Mouse (Mus musculus): ENCODE data around the gene Vps50. TPM values are rescaled to one million over a fixed set of nuclear protein-coding genes. Genes with fewer than 3 reads are reported as not detected.
"Not testable (repeated sequence)": the region's sequence is repeated elsewhere in the genome, so short reads cannot be mapped to it uniquely, and the experiment has no call there.

Gene Vps50
- polyA plus RNA-seq, 1 experiment, result 6.3 TPM

DNA sequence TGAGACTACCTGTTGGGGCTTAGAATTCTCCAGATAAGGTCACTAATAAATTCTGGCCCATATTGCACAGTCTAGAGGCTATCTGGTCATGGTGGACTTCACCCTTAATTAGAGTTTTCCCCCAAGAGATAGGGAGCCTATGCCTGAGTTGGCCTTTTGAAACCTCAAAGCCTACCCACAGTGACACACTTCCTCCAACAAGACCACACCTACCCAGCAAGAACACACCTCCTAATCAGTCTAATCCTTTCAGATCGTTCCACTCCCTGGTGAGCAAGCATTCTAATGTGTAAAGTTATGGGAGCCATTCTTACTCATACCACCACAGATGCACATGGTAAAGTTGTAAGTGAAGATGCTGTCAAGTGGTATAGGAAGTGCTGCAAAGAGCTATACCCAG, 37.9 kb downstream of the Vps50 start:
- Histone ChIP-seq H3ac (ENCODE audit: control insufficient read depth, insufficient read length, low read depth) (no peak overlapping the region), H3K79me3 (ENCODE audit: low read depth) (no peaks in the 10 kb centered on the region), H3K27me3 (ENCODE audit: control insufficient read depth, insufficient read depth, insufficient read length) (no peaks in the 10 kb centered on the region), H3K79me2 (ENCODE audit: control insufficient read depth, insufficient read depth) (no peaks in the 10 kb centered on the region), H3K36me3 (ENCODE audit: control insufficient read depth, insufficient read depth) (peaks cover 32% of the 10 kb centered on the region), H3K4me3 (ENCODE audit: insufficient read depth, poor library complexity, severe bottlenecking) (no peak overlapping the region)
- TF ChIP-seq MYOG (IDR thresholded peaks at IDR 0.05; ENCODE audit: control insufficient read depth, extremely low read depth, insufficient read length) (no peak), USF1 (IDR thresholded peaks at IDR 0.05; ENCODE audit: low read depth) (no peak), CEBPB (IDR thresholded peaks at IDR 0.05; ENCODE audit: low read depth) (no peak), FOSL1 (IDR thresholded peaks at IDR 0.05; ENCODE audit: insufficient read depth, low read length, poor library complexity, severe bottlenecking) (no peak), CTCF (IDR thresholded peaks at IDR 0.05; ENCODE audit: control insufficient read depth, insufficient read depth, insufficient read length) (no peak), MAX (IDR thresholded peaks at IDR 0.05) (no peak), MYOD1 (IDR thresholded peaks at IDR 0.05; ENCODE audit: control insufficient read depth, insufficient read length, low read depth) (no peak)

DNA sequence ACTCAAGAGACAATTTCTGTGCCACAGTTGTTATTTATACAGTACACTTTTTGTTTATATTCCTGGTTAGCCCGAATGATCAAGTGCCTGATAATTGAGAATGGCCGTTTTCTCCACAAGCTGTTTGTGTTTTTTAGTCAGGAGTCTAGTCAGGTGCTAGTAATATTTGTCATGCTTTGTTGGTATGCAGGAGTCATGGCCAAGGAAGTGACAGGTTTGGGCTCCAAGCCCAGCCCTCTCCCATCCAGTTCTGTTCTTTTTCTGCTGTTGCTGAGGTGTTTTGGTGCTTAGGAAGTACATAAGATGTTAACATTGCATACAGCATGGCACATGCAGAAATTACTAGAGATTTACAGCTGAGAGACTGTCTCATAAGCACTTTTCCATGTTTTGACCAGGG, 41.3 kb downstream of the Vps50 start:
- Histone ChIP-seq H3K27me3 (ENCODE audit: control insufficient read depth, insufficient read depth, insufficient read length) (no peaks in the 10 kb centered on the region), H3K36me3 (ENCODE audit: control insufficient read depth, insufficient read depth) (peaks cover 23% of the 10 kb centered on the region), H3ac (ENCODE audit: control insufficient read depth, insufficient read length, low read depth) (no peak overlapping the region), H3K4me3 (ENCODE audit: insufficient read depth, poor library complexity, severe bottlenecking) (no peak overlapping the region), H3K79me3 (ENCODE audit: low read depth) (no peaks in the 10 kb centered on the region), H3K79me2 (ENCODE audit: control insufficient read depth, insufficient read depth) (no peaks in the 10 kb centered on the region)
- TF ChIP-seq MYOG (IDR thresholded peaks at IDR 0.05; ENCODE audit: control insufficient read depth, extremely low read depth, insufficient read length) (no peak), FOSL1 (IDR thresholded peaks at IDR 0.05; ENCODE audit: insufficient read depth, low read length, poor library complexity, severe bottlenecking) (no peak), USF1 (IDR thresholded peaks at IDR 0.05; ENCODE audit: low read depth) (no peak), MAX (IDR thresholded peaks at IDR 0.05) (no peak), CTCF (IDR thresholded peaks at IDR 0.05; ENCODE audit: control insufficient read depth, insufficient read depth, insufficient read length) (no peak), MYOD1 (IDR thresholded peaks at IDR 0.05; ENCODE audit: control insufficient read depth, insufficient read length, low read depth) (no peak), CEBPB (IDR thresholded peaks at IDR 0.05; ENCODE audit: low read depth) (no peak)

DNA sequence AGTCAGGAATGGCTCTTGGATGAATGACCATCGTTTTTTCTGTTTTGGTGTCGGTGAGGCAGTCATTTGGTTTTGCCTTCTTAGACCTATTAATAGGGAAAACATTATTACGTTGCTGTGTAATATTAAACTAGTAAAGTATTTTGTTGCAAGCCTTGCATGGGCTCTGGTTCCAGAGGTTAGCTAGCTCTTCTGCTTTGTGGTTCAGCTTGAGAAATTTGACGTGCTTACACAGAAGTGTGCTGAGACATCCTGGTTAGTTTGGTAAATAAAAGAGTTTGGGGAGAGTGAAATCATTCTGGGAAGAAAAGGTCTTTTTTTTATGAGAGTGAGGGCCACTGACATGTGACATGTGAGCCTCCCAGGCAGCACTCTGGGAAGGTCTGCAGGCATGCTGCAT, 45.7 kb downstream of the Vps50 start:
- Histone ChIP-seq H3ac (ENCODE audit: control insufficient read depth, insufficient read length, low read depth) (no peak overlapping the region), H3K79me3 (ENCODE audit: low read depth) (no peaks in the 10 kb centered on the region), H3K79me2 (ENCODE audit: control insufficient read depth, insufficient read depth) (no peaks in the 10 kb centered on the region), H3K4me3 (ENCODE audit: insufficient read depth, poor library complexity, severe bottlenecking) (no peak overlapping the region), H3K36me3 (ENCODE audit: control insufficient read depth, insufficient read depth) (peaks cover 24% of the 10 kb centered on the region), H3K27me3 (ENCODE audit: control insufficient read depth, insufficient read depth, insufficient read length) (no peaks in the 10 kb centered on the region)
- TF ChIP-seq FOSL1 (IDR thresholded peaks at IDR 0.05; ENCODE audit: insufficient read depth, low read length, poor library complexity, severe bottlenecking) (no peak), USF1 (IDR thresholded peaks at IDR 0.05; ENCODE audit: low read depth) (no peak), CTCF (IDR thresholded peaks at IDR 0.05; ENCODE audit: control insufficient read depth, insufficient read depth, insufficient read length) (no peak), MAX (IDR thresholded peaks at IDR 0.05) (no peak), MYOD1 (IDR thresholded peaks at IDR 0.05; ENCODE audit: control insufficient read depth, insufficient read length, low read depth) (no peak), MYOG (IDR thresholded peaks at IDR 0.05; ENCODE audit: control insufficient read depth, extremely low read depth, insufficient read length) (no peak), CEBPB (IDR thresholded peaks at IDR 0.05; ENCODE audit: low read depth) (no peak)

DNA sequence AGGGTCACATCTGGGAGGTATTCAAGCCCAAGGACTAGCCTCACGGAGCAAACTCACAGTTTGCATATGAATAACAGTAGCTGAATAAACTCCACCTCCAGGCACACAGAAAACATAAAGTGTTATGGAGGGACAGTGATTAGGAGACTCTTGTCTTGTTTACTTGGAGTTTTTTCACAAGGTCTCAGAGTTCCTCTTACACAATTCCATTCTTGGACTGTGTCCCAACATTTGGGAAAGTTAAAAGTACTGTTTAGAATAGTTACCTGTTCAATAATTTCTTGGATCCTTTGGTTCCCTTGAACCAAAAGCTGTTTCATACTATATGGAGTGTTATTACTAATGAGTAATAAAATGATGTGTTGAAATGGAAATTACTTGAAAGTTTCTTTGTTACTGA, 46.8 kb downstream of the Vps50 start:
- no peaks in the 10 kb centered on the region for H3K79me2 ChIP-seq (ENCODE audit: control insufficient read depth, insufficient read depth)
- H3K79me3 ChIP-seq (ENCODE audit: low read depth), result no peaks in the 10 kb centered on the region
- no peaks in the 10 kb centered on the region for H3K27me3 ChIP-seq (ENCODE audit: control insufficient read depth, insufficient read depth, insufficient read length)
- no peak for TF ChIP-seq FOSL1 (IDR thresholded peaks at IDR 0.05; ENCODE audit: insufficient read depth, low read length, poor library complexity, severe bottlenecking)
- TF ChIP-seq CTCF (IDR thresholded peaks at IDR 0.05; ENCODE audit: control insufficient read depth, insufficient read depth, insufficient read length), result no peak
- no peak for TF ChIP-seq MYOG (IDR thresholded peaks at IDR 0.05; ENCODE audit: control insufficient read depth, extremely low read depth, insufficient read length)
- no peak for TF ChIP-seq MYOD1 (IDR thresholded peaks at IDR 0.05; ENCODE audit: control insufficient read depth, insufficient read length, low read depth)
- no peak for TF ChIP-seq CEBPB (IDR thresholded peaks at IDR 0.05; ENCODE audit: low read depth)
- no peak for TF ChIP-seq MAX (IDR thresholded peaks at IDR 0.05)
- TF ChIP-seq USF1 (IDR thresholded peaks at IDR 0.05; ENCODE audit: low read depth), result no peak
- H3ac ChIP-seq (ENCODE audit: control insufficient read depth, insufficient read length, low read depth), result no peak overlapping the region
- no peak overlapping the region for H3K4me3 ChIP-seq (ENCODE audit: insufficient read depth, poor library complexity, severe bottlenecking)
- peaks cover 24% of the 10 kb centered on the region for H3K36me3 ChIP-seq (ENCODE audit: control insufficient read depth, insufficient read depth)

DNA sequence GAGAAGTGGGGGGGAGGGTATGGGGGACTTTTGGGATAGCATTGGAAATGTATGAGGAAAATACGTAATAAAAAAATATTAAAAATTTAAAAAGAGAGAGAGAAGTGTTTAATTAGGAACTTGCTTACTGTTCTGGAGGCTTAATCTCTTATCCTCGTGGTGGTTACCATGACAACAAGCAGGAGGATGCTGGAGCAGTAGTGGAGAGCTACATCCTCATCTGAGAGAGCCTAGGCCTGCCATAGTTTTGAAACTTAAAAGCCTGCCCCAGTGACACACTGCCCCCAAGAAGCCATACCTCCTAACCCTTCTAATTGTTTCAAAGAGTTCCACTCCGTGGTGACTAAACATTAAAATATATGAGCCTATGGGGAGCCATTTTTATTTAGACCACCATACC, 50.8 kb downstream of the Vps50 start:
- TF ChIP-seq CTCF (IDR thresholded peaks at IDR 0.05; ENCODE audit: control insufficient read depth, insufficient read depth, insufficient read length) (no peak), MYOD1 (IDR thresholded peaks at IDR 0.05; ENCODE audit: control insufficient read depth, insufficient read length, low read depth) (no peak), MAX (IDR thresholded peaks at IDR 0.05) (no peak), MYOG (IDR thresholded peaks at IDR 0.05; ENCODE audit: control insufficient read depth, extremely low read depth, insufficient read length) (no peak), USF1 (IDR thresholded peaks at IDR 0.05; ENCODE audit: low read depth) (no peak), CEBPB (IDR thresholded peaks at IDR 0.05; ENCODE audit: low read depth) (no peak), FOSL1 (IDR thresholded peaks at IDR 0.05; ENCODE audit: insufficient read depth, low read length, poor library complexity, severe bottlenecking) (no peak)
- Histone ChIP-seq H3K4me3 (ENCODE audit: insufficient read depth, poor library complexity, severe bottlenecking) (no peak overlapping the region), H3K79me2 (ENCODE audit: control insufficient read depth, insufficient read depth) (no peaks in the 10 kb centered on the region), H3K79me3 (ENCODE audit: low read depth) (no peaks in the 10 kb centered on the region), H3K27me3 (ENCODE audit: control insufficient read depth, insufficient read depth, insufficient read length) (no peaks in the 10 kb centered on the region), H3K36me3 (ENCODE audit: control insufficient read depth, insufficient read depth) (peaks cover 20% of the 10 kb centered on the region), H3ac (ENCODE audit: control insufficient read depth, insufficient read length, low read depth) (no peak overlapping the region)

DNA sequence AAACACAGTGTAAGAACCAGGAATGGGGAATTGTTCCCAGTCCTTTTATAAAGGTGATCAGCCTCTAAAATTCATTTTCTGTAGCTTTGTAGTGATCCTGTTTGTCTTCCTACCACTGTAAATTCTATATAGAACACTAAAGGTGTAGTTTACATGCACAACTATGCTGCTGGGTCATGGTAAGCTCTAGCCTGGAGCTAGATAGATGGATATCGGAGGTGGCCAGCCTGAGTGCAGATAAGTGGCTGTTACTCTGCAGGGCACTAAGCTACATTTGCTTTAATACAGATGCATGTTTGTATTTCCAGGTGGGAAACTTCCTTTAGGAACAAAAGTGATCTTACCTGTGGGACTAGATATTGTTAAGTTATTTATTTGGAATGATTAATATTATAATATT, 51.8 kb downstream of the Vps50 start:
- Histone ChIP-seq H3K27me3 (ENCODE audit: control insufficient read depth, insufficient read depth, insufficient read length) (no peaks in the 10 kb centered on the region), H3K79me2 (ENCODE audit: control insufficient read depth, insufficient read depth) (no peaks in the 10 kb centered on the region), H3K79me3 (ENCODE audit: low read depth) (no peaks in the 10 kb centered on the region), H3K36me3 (ENCODE audit: control insufficient read depth, insufficient read depth) (peaks cover 20% of the 10 kb centered on the region), H3K4me3 (ENCODE audit: insufficient read depth, poor library complexity, severe bottlenecking) (no peak overlapping the region), H3ac (ENCODE audit: control insufficient read depth, insufficient read length, low read depth) (no peak overlapping the region)
- no peak for TF ChIP-seq USF1 (IDR thresholded peaks at IDR 0.05; ENCODE audit: low read depth)
- TF ChIP-seq FOSL1 (IDR thresholded peaks at IDR 0.05; ENCODE audit: insufficient read depth, low read length, poor library complexity, severe bottlenecking), result no peak

DNA sequence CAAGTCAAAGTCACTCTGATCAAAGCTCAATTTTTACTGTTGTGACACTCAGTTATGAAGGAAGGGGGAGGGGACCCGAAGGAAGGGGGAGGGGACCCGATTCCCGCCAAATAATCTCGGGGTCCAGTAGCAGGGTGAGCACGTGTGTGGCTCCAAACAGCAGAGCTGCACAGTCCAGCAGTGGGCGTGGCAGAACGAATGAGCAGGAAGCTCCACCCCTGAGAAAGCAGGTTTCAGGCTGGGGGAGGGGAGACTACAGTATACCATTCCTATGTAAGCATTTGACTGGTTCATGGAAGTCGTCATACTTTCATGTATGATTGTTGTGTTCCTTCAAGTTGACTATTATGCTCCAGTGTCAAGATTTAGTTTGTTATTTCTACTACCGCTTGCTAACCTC, 54.5 kb downstream of the Vps50 start:
- peaks cover 17% of the 10 kb centered on the region for H3K36me3 ChIP-seq (ENCODE audit: control insufficient read depth, insufficient read depth)

More for the DNA sequence above, 54.5 kb downstream of the Vps50 start:
- not testable (repeated sequence) for H3K4me3 ChIP-seq (ENCODE audit: insufficient read depth, poor library complexity, severe bottlenecking); H3K79me2 ChIP-seq (ENCODE audit: control insufficient read depth, insufficient read depth); H3K27me3 ChIP-seq (ENCODE audit: control insufficient read depth, insufficient read depth, insufficient read length); H3K79me3 ChIP-seq (ENCODE audit: low read depth); H3ac ChIP-seq (ENCODE audit: control insufficient read depth, insufficient read length, low read depth)

All from C2C12 (cell line).